Mouse (Mus musculus) midbrain, embryonic 11.5 days (tissue): Measurements from ENCODE around the gene Sox14. TPM values are rescaled to one million over a fixed set of nuclear protein-coding genes. Genes with fewer than 3 reads are reported as not detected.

Source experiments
- ATAC-seq: fragments of 200-750 bp; cut with Nextera tagmentation; 2 replicates; pipeline ENCODE4 v1.8.0; 2017; ENCODE audit warnings: moderate TSS enrichment, moderate library complexity; ENCODE audit not compliant: low FRiP score
- DNase-seq: peaks from one replicate; pipeline ENCODE4 v3.0.0; 2015; ENCODE audit warnings: low spot score; ENCODE audit errors: missing footprints
- H3K27ac ChIP-seq: fragments of 300-500 bp; sonication (generic); 2 replicates; pipeline ENCODE4 v1.5.1; 2014; ENCODE audit warnings: low read depth, low read length
- H3K27me3 ChIP-seq: fragments of 300-500 bp; sonication (generic); 2 replicates; pipeline ENCODE4 v1.6.1; 2014; ENCODE audit warnings: mild to moderate bottlenecking, low read length, moderate library complexity, mixed read lengths; ENCODE audit not compliant: control insufficient read depth, insufficient read depth
- H3K36me3 ChIP-seq: fragments of 300-500 bp; sonication (generic); 2 replicates; pipeline ENCODE4 v1.6.1; 2014; ENCODE audit warnings: mild to moderate bottlenecking, low read length, moderate library complexity, mixed read lengths; ENCODE audit not compliant: control insufficient read depth, insufficient read depth
- H3K4me1 ChIP-seq: fragments of 300-500 bp; sonication (generic); 2 replicates; pipeline ENCODE4 v1.6.1; 2014; ENCODE audit warnings: low read length; ENCODE audit not compliant: control insufficient read depth, insufficient read depth
- H3K4me2 ChIP-seq: fragments of 300-500 bp; sonication (generic); 2 replicates; pipeline ENCODE4 v1.6.1; 2014; ENCODE audit warnings: mild to moderate bottlenecking, moderate library complexity
- H3K4me3 ChIP-seq: fragments of 300-500 bp; sonication (generic); 2 replicates; pipeline ENCODE4 v1.5.1; 2014; ENCODE audit warnings: low read depth, low read length
- H3K9ac ChIP-seq: fragments of 300-500 bp; sonication (generic); 2 replicates; pipeline ENCODE4 v1.6.1; 2014; ENCODE audit warnings: low read length
- H3K9me3 ChIP-seq: fragments of 300-500 bp; sonication (generic); 2 replicates; pipeline ENCODE4 v1.6.1; 2016; ENCODE audit warnings: low read length; ENCODE audit not compliant: control insufficient read depth
- WGBS: fragments of 180-500 bp; shearing (Covaris S2); extraction: QIAGEN DNeasy Blood & Tissue Kit; methylation state at CpG from one replicate; pipeline ENCODE4 v1.1.7; 2014; 5-methylcytosine and 5-hydroxymethylcytosine counted together
- polyA plus RNA-seq: library from polyadenylated mRNA; unstranded; fragments of >200 nt; fragmentation: Nextera tagmentation; extraction: Ambion mirVana; gene quantifications from 2 replicates; pipeline ENCODE4 v1.2.1, GENCODE M21; 2014

Gene Sox14
- polyA plus RNA-seq: 12.4 and 14.0 TPM in 2 replicates

DNA sequence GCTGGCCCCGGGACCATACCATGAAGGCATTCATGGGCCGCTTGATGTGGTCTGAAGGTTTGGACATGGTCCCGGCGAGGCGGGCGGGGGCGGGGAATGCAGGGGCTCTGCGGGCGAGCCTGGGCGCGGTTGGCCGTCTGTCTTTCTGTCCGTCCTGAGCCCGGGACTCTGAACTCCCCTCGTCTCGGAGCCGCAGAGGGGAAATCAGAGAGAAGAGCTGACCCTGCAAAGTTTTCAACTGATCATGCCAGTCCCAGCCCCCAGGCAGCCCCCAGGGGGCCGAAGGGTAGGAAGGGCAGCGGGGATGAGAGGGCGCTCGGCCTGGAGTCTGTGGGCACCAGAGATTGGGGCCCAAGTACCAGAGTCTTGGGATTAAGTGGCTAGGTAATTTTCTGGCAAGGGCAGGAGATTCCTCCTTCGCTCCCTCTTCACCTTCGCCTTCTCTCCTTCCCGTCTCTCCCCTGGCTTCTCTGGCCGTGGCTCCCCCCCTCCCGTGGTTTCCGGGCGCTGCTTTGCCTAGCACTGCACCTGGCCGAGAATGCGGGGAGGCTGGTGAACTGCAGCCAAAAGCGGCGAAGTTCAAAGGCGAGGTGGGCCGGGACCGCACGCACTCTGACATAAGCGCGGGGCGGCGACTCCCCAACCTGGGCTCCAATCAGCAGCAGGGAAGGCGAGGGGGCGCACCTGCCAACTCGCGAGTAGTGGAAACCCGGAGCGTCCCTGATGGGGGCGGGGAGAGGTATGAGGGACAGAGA, at the start of gene Sox14:
Gene Sox14 (minus strand): TSS at position 553 of the 755 bp plus-strand sequence.
- peak within 1 kb of the TSS; percentile 37; the same call in 1 of the 2 replicates for H3K9ac ChIP-seq
- ATAC-seq (no peak), DNase-seq (peak; percentile 94)
- 0 out of 2 replicates have a peak within 1 kb of the TSS, but pooled peaks have one; percentile 13 for H3K27ac ChIP-seq
- peak within 1 kb of the TSS; percentile 22 for H3K4me3 ChIP-seq
- no peaks in the 10 kb centered on the region for H3K36me3 ChIP-seq
- peak within 1 kb of the TSS; percentile 8; the same call in 1 of the 2 replicates for H3K4me2 ChIP-seq
- peaks cover 98% of the 10 kb centered on the region for H3K27me3 ChIP-seq
- under 1% methylated on average over 47 of the region's 47 CpGs for WGBS
- no peaks in the 10 kb centered on the region for H3K9me3 ChIP-seq
- H3K4me1 ChIP-seq: peaks cover 24% of the 10 kb centered on the region

DNA sequence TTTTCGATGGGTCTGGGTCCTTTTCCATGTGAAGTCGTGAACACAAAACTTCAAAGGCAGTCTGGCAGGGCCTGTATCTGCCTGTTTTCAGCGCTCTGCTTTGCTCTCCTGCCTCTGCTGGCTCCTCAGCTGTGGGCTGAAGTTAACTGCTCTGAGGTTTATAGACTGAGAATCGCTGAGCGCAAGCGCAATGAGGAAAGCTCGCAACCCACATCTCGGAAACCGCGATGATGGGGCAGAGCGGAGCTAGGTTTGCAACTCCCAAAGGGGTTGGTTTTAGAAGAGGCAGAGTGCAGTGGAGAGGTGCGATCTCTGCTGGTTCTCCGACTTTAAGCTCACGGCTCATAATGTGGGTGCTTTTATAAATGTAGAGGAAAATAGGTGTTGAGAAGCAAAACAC, 3.3 kb upstream of the Sox14 start:
- Histone ChIP-seq H3K27me3 (peaks cover 73% of the 10 kb centered on the region), H3K4me2 (no peak overlapping the region), H3K4me3 (no peak overlapping the region), H3K9me3 (no peaks in the 10 kb centered on the region), H3K4me1 (0 out of 2 replicates have a peak, but pooled peaks cover 3% of the 10 kb centered on the region), H3K36me3 (no peaks in the 10 kb centered on the region), H3K9ac (no peak overlapping the region), H3K27ac (no peak overlapping the region)
- DNase-seq (peak; percentile 89), ATAC-seq (no peak)
- 2% methylated on average over 14 of the region's 14 CpGs for WGBS

DNA sequence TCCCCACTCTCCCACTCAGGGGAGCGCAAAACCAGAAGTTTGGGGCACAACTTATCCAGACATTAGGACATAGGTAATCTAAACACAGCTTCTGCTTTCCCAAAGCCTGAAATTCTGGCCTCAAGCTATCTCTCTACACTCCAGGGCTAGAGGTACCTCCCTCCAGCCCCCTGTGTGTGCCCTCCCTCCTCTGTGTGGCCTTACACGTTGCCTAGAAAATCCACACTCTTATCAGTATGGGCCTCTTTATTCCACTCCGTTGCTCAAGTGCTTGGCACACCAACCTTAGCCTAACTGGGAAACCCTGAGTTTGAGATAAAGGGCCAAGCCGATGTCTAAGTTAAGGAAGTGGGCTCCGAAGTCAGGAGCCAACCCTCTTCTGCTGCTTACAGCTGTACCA, 2.6 kb upstream of the Sox14 start:
- H3K4me2 ChIP-seq: no peak overlapping the region
- H3K36me3 ChIP-seq: no peaks in the 10 kb centered on the region
- no peaks in the 10 kb centered on the region for H3K9me3 ChIP-seq
- 8% methylated on average over 5 of the region's 5 CpGs for WGBS
- H3K4me3 ChIP-seq: no peak overlapping the region
- no peak for ATAC-seq
- H3K4me1 ChIP-seq: 0 out of 2 replicates have a peak, but pooled peaks cover 3% of the 10 kb centered on the region
- H3K9ac ChIP-seq: no peak overlapping the region
- peak; percentile 86 for DNase-seq
- peaks cover 80% of the 10 kb centered on the region for H3K27me3 ChIP-seq
- no peak overlapping the region for H3K27ac ChIP-seq

DNA sequence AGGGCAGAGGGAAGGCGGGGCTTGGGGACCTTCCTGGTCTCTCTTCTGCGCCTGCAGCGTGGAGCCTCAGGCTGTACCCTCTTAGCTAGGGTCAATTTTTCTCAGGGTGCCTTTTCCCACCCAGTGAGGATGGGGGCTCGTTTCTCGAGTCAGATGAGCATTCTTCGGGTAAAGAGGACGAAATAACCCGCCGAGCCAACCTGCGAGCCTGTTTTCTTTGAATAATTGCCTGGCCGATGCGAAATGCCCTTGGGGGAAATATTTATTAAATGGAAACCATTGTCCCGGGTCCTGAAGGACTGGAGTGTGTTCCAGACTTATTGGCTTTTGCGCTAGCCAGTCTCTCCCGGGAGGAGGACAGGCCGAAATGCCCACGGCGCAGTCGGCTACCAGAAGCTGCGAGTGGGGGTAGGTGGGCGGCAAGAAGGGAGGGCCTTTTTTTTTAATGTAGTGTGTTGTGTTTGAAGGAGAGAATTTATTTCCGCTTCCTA, 1.1 kb upstream of the Sox14 start:
- DNase-seq (no peak), ATAC-seq (no peak)
- 1% methylated on average over 22 of the region's 22 CpGs for WGBS
- peaks cover 12% of the 10 kb centered on the region for H3K4me1 ChIP-seq
- no peak overlapping the region for H3K27ac ChIP-seq
- H3K4me3 ChIP-seq: no peak overlapping the region
- no peak overlapping the region for H3K4me2 ChIP-seq
- H3K9me3 ChIP-seq: no peaks in the 10 kb centered on the region
- no peaks in the 10 kb centered on the region for H3K36me3 ChIP-seq
- H3K9ac ChIP-seq: no peak overlapping the region
- peaks cover 93% of the 10 kb centered on the region for H3K27me3 ChIP-seq

DNA sequence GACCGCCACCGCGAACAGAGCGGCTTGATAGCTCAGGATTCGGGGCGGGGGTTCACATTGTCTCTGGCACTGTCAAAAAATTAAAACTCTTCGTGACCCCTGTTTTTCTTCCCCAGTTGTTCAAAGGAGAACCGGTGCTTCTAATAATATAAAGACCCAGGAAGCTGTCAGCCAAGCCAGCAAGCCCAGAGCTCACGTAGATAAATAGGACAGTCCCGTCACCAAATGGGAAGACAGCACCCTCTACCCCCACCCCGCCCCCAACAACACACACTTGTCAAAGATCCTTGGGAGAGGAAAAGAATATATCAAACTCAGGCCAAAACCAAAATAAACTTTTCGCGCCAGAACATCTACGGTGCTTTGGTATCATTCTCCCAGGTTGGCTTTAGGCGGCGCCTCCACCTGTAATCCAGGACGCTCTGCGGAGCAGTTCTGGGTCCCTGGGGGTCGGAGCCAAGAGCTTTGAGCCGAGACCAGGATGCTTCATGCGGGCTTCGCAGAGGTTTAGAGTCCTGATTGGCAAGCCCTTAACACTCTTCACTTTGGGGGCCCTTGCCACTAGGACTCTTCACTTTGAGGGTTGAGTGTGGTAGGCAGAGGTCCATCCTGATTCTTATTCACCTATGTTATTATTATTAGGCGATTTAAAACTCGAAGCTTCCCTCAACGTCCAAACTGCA, 544 bp upstream of the Sox14 start:
- Histone ChIP-seq H3K36me3 (no peaks in the 10 kb centered on the region), H3K9ac (no peak overlapping the region), H3K9me3 (no peaks in the 10 kb centered on the region), H3K4me1 (peaks cover 18% of the 10 kb centered on the region), H3K4me2 (peak overlapping the region; percentile 8; the same call in 1 of the 2 replicates), H3K27ac (no peak overlapping the region), H3K4me3 (peak overlapping the region; percentile 22; the same call in 1 of the 2 replicates), H3K27me3 (peaks cover 93% of the 10 kb centered on the region)
- DNase-seq (peak; percentile 95), ATAC-seq (no peak)
- WGBS: under 1% methylated on average over 25 of the region's 25 CpGs

DNA sequence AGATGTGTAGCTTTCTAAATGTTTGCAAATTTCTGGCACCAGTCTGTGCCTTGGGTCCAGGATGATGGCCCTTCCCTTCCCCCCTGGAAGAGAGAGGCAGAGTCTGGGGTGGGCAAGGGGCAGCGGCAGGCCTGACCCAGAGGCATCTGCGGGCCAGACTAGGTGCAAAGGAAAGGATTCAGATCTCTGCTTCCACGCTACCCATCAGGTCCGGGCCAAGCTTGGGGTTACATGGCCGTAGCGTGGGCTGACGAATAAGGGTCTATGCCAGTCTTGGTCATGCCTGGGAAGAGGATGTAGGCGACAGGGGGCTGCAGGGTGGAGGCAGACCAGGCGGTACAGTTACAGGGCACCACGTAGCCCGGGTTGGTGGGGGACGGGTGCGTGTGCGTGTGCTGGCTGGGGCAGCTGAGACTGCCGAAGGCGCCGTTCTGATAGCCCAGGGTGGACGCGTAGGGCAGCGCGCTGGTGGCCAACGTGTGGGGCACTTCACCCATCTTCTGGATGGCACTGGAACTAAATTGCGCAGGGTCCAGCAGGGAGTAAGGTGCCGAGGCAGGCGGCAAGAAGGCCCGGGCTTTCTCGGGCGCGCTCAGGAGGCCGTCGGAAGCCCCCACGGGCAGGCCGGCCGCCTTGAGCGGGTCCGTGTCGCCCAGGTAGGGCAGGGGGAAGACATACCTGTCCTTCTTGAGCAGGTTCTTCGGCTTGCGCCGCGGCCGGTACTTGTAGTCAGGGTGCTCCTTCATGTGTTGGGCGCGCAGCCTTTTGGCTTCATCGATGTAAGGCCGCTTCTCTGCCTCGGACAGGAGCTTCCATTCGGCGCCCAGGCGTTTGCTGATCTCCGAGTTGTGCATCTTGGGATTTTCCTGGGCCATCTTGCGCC, 994 bp downstream of the Sox14 start:
- Histone ChIP-seq H3K4me3 (peak overlapping the region; percentile 22), H3K36me3 (no peaks in the 10 kb centered on the region), H3K9me3 (no peaks in the 10 kb centered on the region), H3K9ac (peak overlapping the region; percentile 37; the same call in 1 of the 2 replicates), H3K27ac (0 out of 2 replicates have a peak overlapping the region, but pooled peaks have one; percentile 13), H3K4me2 (no peak overlapping the region), H3K4me1 (peaks cover 31% of the 10 kb centered on the region), H3K27me3 (peaks cover 99% of the 10 kb centered on the region)
- ATAC-seq (no peak), DNase-seq (peak; percentile 96)
- WGBS: under 1% methylated on average over 52 of the region's 52 CpGs

DNA sequence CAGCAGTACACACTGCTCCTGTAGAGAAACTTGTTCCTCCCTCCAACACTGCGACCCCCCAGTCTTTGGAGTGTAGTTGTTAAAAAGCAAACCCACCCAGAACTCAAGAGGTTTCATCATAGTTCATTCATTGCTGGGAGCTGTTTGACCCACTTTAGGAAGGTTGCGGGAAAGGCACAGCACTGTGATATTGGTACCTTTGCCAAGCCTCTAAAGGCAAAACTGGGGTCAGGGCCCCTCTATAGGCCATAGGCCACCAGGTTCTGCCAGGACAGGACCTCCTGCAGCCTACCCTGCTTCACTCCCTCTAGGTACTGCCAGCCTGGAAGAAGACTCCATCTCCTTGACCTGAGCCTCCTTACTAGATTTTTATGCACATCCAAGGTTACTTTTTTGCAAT, 2.2 kb downstream of the Sox14 start:
- 0 out of 2 replicates have a peak overlapping the region, but pooled peaks have one; percentile 3 for H3K4me3 ChIP-seq
- peak; percentile 95 for DNase-seq
- H3K9me3 ChIP-seq: no peaks in the 10 kb centered on the region
- peaks cover 98% of the 10 kb centered on the region for H3K27me3 ChIP-seq
- H3K27ac ChIP-seq: no peak overlapping the region
- peaks cover 35% of the 10 kb centered on the region for H3K4me1 ChIP-seq
- 4% methylated on average over 2 of the region's 2 CpGs for WGBS
- no peak overlapping the region for H3K9ac ChIP-seq
- no peaks in the 10 kb centered on the region for H3K36me3 ChIP-seq
- ATAC-seq: no peak
- H3K4me2 ChIP-seq: no peak overlapping the region

GRCm38 (mm10) chr9:99873116-99873620, 2.8 kb downstream of the Sox14 start:
- H3K4me3 ChIP-seq: peak overlapping the region; percentile 8; the same call in 1 of the 2 replicates
- H3K36me3 ChIP-seq: no peaks in the 10 kb centered on the region
- WGBS: under 1% methylated on average over 15 of the region's 15 CpGs
- H3K4me1 ChIP-seq: peaks cover 39% of the 10 kb centered on the region
- no peak overlapping the region for H3K27ac ChIP-seq
- H3K27me3 ChIP-seq: peaks cover 97% of the 10 kb centered on the region
- no peaks in the 10 kb centered on the region for H3K9me3 ChIP-seq
- ATAC-seq (peak; percentile 30; the same call in 1 of the 2 replicates), DNase-seq (peak; percentile 94)
- H3K4me2 ChIP-seq: peak overlapping the region; percentile 36; the same call in 1 of the 2 replicates
- H3K9ac ChIP-seq: no peak overlapping the region
